Mouse (Mus musculus) hindbrain, embryonic 11.5 days (tissue): ENCODE data around the gene Tnnt1. TPM values are rescaled to one million over a fixed set of nuclear protein-coding genes. Genes with fewer than 3 reads are reported as not detected.

Source experiments
- ATAC-seq: fragments of 200-750 bp; cut with Nextera tagmentation; 2 replicates; pipeline ENCODE4 v1.8.0; 2017; ENCODE audit warnings: mild to moderate bottlenecking, moderate TSS enrichment, moderate library complexity; ENCODE audit not compliant: low FRiP score
- DNase-seq: peaks from one replicate; pipeline ENCODE4 v3.0.0-alpha.2; 2015; ENCODE audit warnings: low spot score
- H3K27ac ChIP-seq: fragments of 300-500 bp; sonication (generic); 2 replicates; pipeline ENCODE4 v1.5.1; 2014; ENCODE audit warnings: mild to moderate bottlenecking, low read depth, low read length
- H3K27me3 ChIP-seq: fragments of 300-500 bp; sonication (generic); 2 replicates; pipeline ENCODE4 v1.6.1; 2014; ENCODE audit warnings: mild to moderate bottlenecking, low read length, moderate library complexity, mixed read lengths; ENCODE audit not compliant: control insufficient read depth, insufficient read depth
- H3K36me3 ChIP-seq: fragments of 300-500 bp; sonication (generic); 2 replicates; pipeline ENCODE4 v1.6.1; 2014; ENCODE audit warnings: mild to moderate bottlenecking, low read length, moderate library complexity, mixed read lengths; ENCODE audit not compliant: control insufficient read depth, insufficient read depth
- H3K4me1 ChIP-seq: fragments of 300-500 bp; sonication (generic); replicated peaks from 2 replicates; pipeline ENCODE4 v1.6.1; 2014; ENCODE audit warnings: low read length, mixed read lengths; ENCODE audit not compliant: control insufficient read depth, insufficient read depth
- H3K4me2 ChIP-seq: fragments of 300-500 bp; sonication (generic); replicated peaks from 2 replicates; pipeline ENCODE4 v1.6.1; 2014; ENCODE audit warnings: mild to moderate bottlenecking, low read depth, low read length
- H3K4me3 ChIP-seq: fragments of 300-500 bp; sonication (generic); 2 replicates; pipeline ENCODE4 v1.5.1; 2014; ENCODE audit warnings: low read depth, low read length
- H3K9ac ChIP-seq: fragments of 300-500 bp; sonication (generic); 2 replicates; pipeline ENCODE4 v1.6.1; 2014; ENCODE audit warnings: low read depth, low read length
- H3K9me3 ChIP-seq: fragments of 300-500 bp; sonication (generic); 2 replicates; pipeline ENCODE4 v1.6.1; 2016; ENCODE audit warnings: low read length; ENCODE audit not compliant: control insufficient read depth
- WGBS: fragments of 180-500 bp; shearing (Covaris S2); extraction: QIAGEN DNeasy Blood & Tissue Kit; methylation state at CpG from one replicate; pipeline ENCODE4 v1.1.7; 2014; 5-methylcytosine and 5-hydroxymethylcytosine counted together
- polyA plus RNA-seq: library from polyadenylated mRNA; unstranded; fragments of >200 nt; fragmentation: Nextera tagmentation; extraction: Ambion mirVana; gene quantifications from 2 replicates; pipeline ENCODE4 v1.2.1, GENCODE M21; 2014

Gene Tnnt1
- polyA plus RNA-seq, 1 experiment from 2014 or later, result 18.1 TPM

- H3K4me3 ChIP-seq, result no peak overlapping the region
- no peak overlapping the region for H3K9ac ChIP-seq
- H3K27ac ChIP-seq, result no peak overlapping the region
- H3K9me3 ChIP-seq, result no peaks in the 10 kb centered on the region
- H3K36me3 ChIP-seq, result no peaks in the 10 kb centered on the region
- DNase-seq (peak; percentile 77), ATAC-seq (no peak)
- 0 out of 2 replicates have a peak, but pooled peaks cover 2% of the 10 kb centered on the region for H3K4me1 ChIP-seq
- 28% methylated on average over 13 of the region's 13 CpGs for WGBS
- no peaks in the 10 kb centered on the region for H3K27me3 ChIP-seq
- H3K4me2 ChIP-seq, result no peak overlapping the region
Measured at GRCm38 (mm10) chr7:4513236-4513635, 2.9 kb downstream of the Tnnt1 start.

- Histone ChIP-seq H3K27ac (no peak overlapping the region), H3K27me3 (no peaks in the 10 kb centered on the region), H3K4me2 (no peak overlapping the region), H3K4me3 (no peak overlapping the region), H3K4me1 (0 out of 2 replicates have a peak, but pooled peaks cover 2% of the 10 kb centered on the region), H3K9ac (no peak overlapping the region), H3K36me3 (no peaks in the 10 kb centered on the region), H3K9me3 (no peaks in the 10 kb centered on the region)
- no peak for DNase-seq
- no peak for ATAC-seq
- 78% methylated on average over 8 of the region's 8 CpGs for WGBS
Measured at GRCm38 (mm10) chr7:4511489-4512224, 4.5 kb downstream of the Tnnt1 start.

- H3K4me1 ChIP-seq, result no peaks in the 10 kb centered on the region
- ATAC-seq, result peak; percentile 85
- peak; percentile 90 for DNase-seq
- WGBS, result 10% methylated on average over 24 of the region's 24 CpGs
- H3K4me2 ChIP-seq, result no peak overlapping the region
- no peak overlapping the region for H3K4me3 ChIP-seq
- H3K9ac ChIP-seq, result no peak overlapping the region
- no peaks in the 10 kb centered on the region for H3K36me3 ChIP-seq
- 0 out of 2 replicates have a peak overlapping the region, but pooled peaks have one; percentile 33 for H3K27ac ChIP-seq
- H3K9me3 ChIP-seq, result no peaks in the 10 kb centered on the region
- no peaks in the 10 kb centered on the region for H3K27me3 ChIP-seq
Measured at GRCm38 (mm10) chr7:4509863-4510608, 6.1 kb downstream of the Tnnt1 start.

- Histone ChIP-seq H3K9me3 (no peaks in the 10 kb centered on the region), H3K4me1 (no peaks in the 10 kb centered on the region), H3K4me2 (no peak overlapping the region), H3K36me3 (no peaks in the 10 kb centered on the region), H3K27me3 (no peaks in the 10 kb centered on the region), H3K4me3 (no peak overlapping the region), H3K9ac (no peak overlapping the region), H3K27ac (no peak overlapping the region)
- 90% methylated on average over 8 of the region's 8 CpGs for WGBS
- ATAC-seq (no peak), DNase-seq (no peak)
Measured at GRCm38 (mm10) chr7:4508739-4509116, 7.5 kb downstream of the Tnnt1 start.

- Histone ChIP-seq H3K27ac (no peak overlapping the region), H3K27me3 (no peaks in the 10 kb centered on the region), H3K4me1 (no peaks in the 10 kb centered on the region), H3K4me3 (no peak overlapping the region), H3K36me3 (no peaks in the 10 kb centered on the region), H3K9me3 (no peaks in the 10 kb centered on the region), H3K9ac (no peak overlapping the region), H3K4me2 (no peak overlapping the region)
- WGBS, result 79% methylated on average over 30 of the region's 32 CpGs
- no peak for DNase-seq
- no peak for ATAC-seq
Measured at GRCm38 (mm10) chr7:4508062-4508738, 8.0 kb downstream of the Tnnt1 start.

- 68% methylated on average over 3 of the region's 4 CpGs for WGBS
- H3K4me3 ChIP-seq, result no peak overlapping the region
- H3K36me3 ChIP-seq, result no peaks in the 10 kb centered on the region
- ATAC-seq (no peak), DNase-seq (no peak)
- H3K4me2 ChIP-seq, result no peak overlapping the region
- H3K9me3 ChIP-seq, result no peaks in the 10 kb centered on the region
- H3K27me3 ChIP-seq, result no peaks in the 10 kb centered on the region
- no peak overlapping the region for H3K9ac ChIP-seq
- H3K27ac ChIP-seq, result no peak overlapping the region
- H3K4me1 ChIP-seq, result no peaks in the 10 kb centered on the region
Measured at GRCm38 (mm10) chr7:4507220-4507619, 9.0 kb downstream of the Tnnt1 start.

- H3K9ac ChIP-seq, result no peak overlapping the region
- no peak overlapping the region for H3K27ac ChIP-seq
- 59% methylated on average over 11 of the region's 11 CpGs for WGBS
- no peak for DNase-seq
- H3K27me3 ChIP-seq, result no peaks in the 10 kb centered on the region
- H3K4me3 ChIP-seq, result no peak overlapping the region
- no peaks in the 10 kb centered on the region for H3K4me1 ChIP-seq
- no peak overlapping the region for H3K4me2 ChIP-seq
- H3K9me3 ChIP-seq, result no peaks in the 10 kb centered on the region
- no peaks in the 10 kb centered on the region for H3K36me3 ChIP-seq
- no peak for ATAC-seq
Measured at GRCm38 (mm10) chr7:4504646-4505435, 11.3 kb downstream of the Tnnt1 start.

- WGBS, result 92% methylated on average over 5 of the region's 5 CpGs
- no peak overlapping the region for H3K4me3 ChIP-seq
- H3K4me1 ChIP-seq, result peaks cover 8% of the 10 kb centered on the region
- no peak overlapping the region for H3K4me2 ChIP-seq
- H3K27ac ChIP-seq, result no peak overlapping the region
- no peak overlapping the region for H3K9ac ChIP-seq
- H3K36me3 ChIP-seq, result no peaks in the 10 kb centered on the region
- DNase-seq, result no peak
- no peaks in the 10 kb centered on the region for H3K27me3 ChIP-seq
- ATAC-seq, result no peak
- H3K9me3 ChIP-seq, result no peaks in the 10 kb centered on the region
Measured at GRCm38 (mm10) chr7:4503858-4504257, 12.3 kb downstream of the Tnnt1 start.
